Mouse (Mus musculus) left cerebral cortex, postnatal 25 days (tissue): ENCODE data around the gene Rbx1. TPM values are rescaled to one million over a fixed set of nuclear protein-coding genes. Genes with fewer than 3 reads are reported as not detected.

Experiments
- total RNA-seq, 2 experiments: library from RNA; stranded (reverse); gene quantifications; 2 replicates each; pipeline ENCODE4 v1.2.3; 2021

Rbx1 gene
- total RNA-seq, 2 experiments from 2014 or later = 132 to 133 TPM

Other genes with a start within 250 kb of the Rbx1 start
- 10 to 100 TPM; 21.5 to 26.7 TPM for gene Mchr1, start 230.8 kb upstream of the Rbx1 start, total RNA-seq
- gene Slc25a17, start 105.5 kb upstream of the Rbx1 start, total RNA-seq = 10 to 100 TPM; 42.1 to 43.1 TPM
- gene St13, start 66.2 kb upstream of the Rbx1 start, total RNA-seq = 100 to 1,000 TPM; 165 TPM
- gene Xpnpep3, start 66.2 kb upstream of the Rbx1 start, total RNA-seq = 10 to 100 TPM; 13.2 to 14.9 TPM
- not detected for gene Dnajb7, start 58.0 kb upstream of the Rbx1 start, total RNA-seq
- gene Ep300, start 119.1 kb downstream of the Rbx1 start, total RNA-seq = 10 to 100 TPM; 64.1 to 66.4 TPM
- 10 to 100 TPM; 30.2 to 34.0 TPM for gene L3mbtl2, start 197.6 kb downstream of the Rbx1 start, total RNA-seq
- 10 to 100 TPM; 16.2 to 20.7 TPM for gene Chadl, start 231.0 kb downstream of the Rbx1 start, total RNA-seq